Mouse (Mus musculus) left cerebral cortex, adult 2 months (tissue): Measurements from ENCODE around the gene Bnip1. TPM values are rescaled to one million over a fixed set of nuclear protein-coding genes. Genes with fewer than 3 reads are reported as not detected.

Source experiments
- DNase-seq, 2 experiments: peaks; one replicate each; pipeline ENCODE4 v3.0.0; 2021 to 2022; ENCODE audit warnings: low spot score in 2 of 2, mixed read lengths in 1 of 2; ENCODE audit errors: extremely low spot score in 1 of 2
- H3K27ac ChIP-seq: fragments of 200-600 bp; 2 replicates; pipeline ENCODE4 v1.8.1; 2022
- H3K4me3 ChIP-seq: fragments of 200-600 bp; 2 replicates; pipeline ENCODE4 v1.8.1; 2022
- CTCF ChIP-seq: fragments of 200-600 bp; IDR thresholded peaks from 2 replicates; pipeline ENCODE4 v1.8.1; 2022; ENCODE audit warnings: antibody characterized with exemption, mild to moderate bottlenecking, moderate library complexity
- intact Hi-C: fragments of 180-260 bp; cut with DNase I; formaldehyde crosslinking; loops from one replicate; pipeline ENCODE4 v1.15.1; 2025
- total RNA-seq, 2 experiments: library from RNA; stranded (reverse); gene quantifications; 2 replicates each; pipeline ENCODE4 v1.2.3; 2021

The Bnip1 gene
- total RNA-seq, 2 experiments from 2014 or later, result 32.6 to 34.6 TPM

GRCm38 (mm10) chr17:26795386-26795785 lies 14.5 kb downstream of the Bnip1 start:
- Histone ChIP-seq H3K4me3 (no peak overlapping the region), H3K27ac (no peak overlapping the region)
- no peak for TF ChIP-seq CTCF
- intact Hi-C loops, result loop anchor here (2.0 kb wide), 1 partner anchor 89 kb away; no protein-coding TSS in a partner anchor
- no peak for DNase-seq

GRCm38 (mm10) chr17:26797379-26798128 lies 16.7 kb downstream of the Bnip1 start:
- DNase-seq, result no peak
- TF ChIP-seq CTCF, result no peak
- intact Hi-C loops, result no loop called here
- no peak overlapping the region for H3K4me3 ChIP-seq
- no peak overlapping the region for H3K27ac ChIP-seq

- no peak overlapping the region for H3K4me3 ChIP-seq
- no peak overlapping the region for H3K27ac ChIP-seq
- intact Hi-C loops, result no loop called here
- no peak for TF ChIP-seq CTCF
- DNase-seq, result no peak
Measured at GRCm38 (mm10) chr17:26802886-26803285, 22.0 kb downstream of the Bnip1 start.

GRCm38 (mm10) chr17:26812607-26813006 lies 31.7 kb downstream of the Bnip1 start:
- no peak for DNase-seq
- Histone ChIP-seq H3K27ac (no peak overlapping the region), H3K4me3 (no peak overlapping the region)
- no peak for TF ChIP-seq CTCF
- intact Hi-C loops, result no loop called here

DNA sequence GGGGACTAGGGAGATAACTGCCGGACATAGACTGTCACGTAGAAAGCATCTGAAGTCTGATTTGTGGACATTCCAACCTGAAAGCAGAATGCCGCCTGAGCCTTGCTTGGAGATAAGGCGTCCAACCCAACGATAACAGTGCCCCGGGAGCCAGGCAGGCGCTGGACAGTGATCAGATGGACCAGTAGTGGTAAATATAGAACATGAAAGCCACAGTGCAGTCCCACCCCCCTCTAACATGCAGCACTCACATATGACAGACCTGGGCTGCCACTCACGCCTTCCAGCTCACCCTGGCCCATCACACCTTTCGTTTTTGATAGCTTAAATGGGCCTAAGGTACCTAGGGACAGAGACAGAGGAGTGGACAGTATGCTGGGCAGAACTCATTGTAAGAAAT lies 32.6 kb downstream of the Bnip1 start:
- intact Hi-C loops, result no loop called here
- no peak overlapping the region for H3K27ac ChIP-seq

GRCm38 (mm10) chr17:26816810-26817209 lies 35.9 kb downstream of the Bnip1 start:
- intact Hi-C loops, result loop anchor here (5.0 kb wide), 1 partner anchor 40 kb away; no protein-coding TSS in a partner anchor
- Histone ChIP-seq H3K27ac (no peak overlapping the region), H3K4me3 (no peak overlapping the region)
- no peak for TF ChIP-seq CTCF
- DNase-seq, result no peak

More for the DNA sequence above, 32.6 kb downstream of the Bnip1 start:
- H3K4me3 ChIP-seq, result no peak overlapping the region
- no peak for TF ChIP-seq CTCF
- DNase-seq, result no peak

- H3K27ac ChIP-seq, result no peak overlapping the region
- TF ChIP-seq CTCF, result no peak
- intact Hi-C loops, result loop anchor here (5.0 kb wide), 1 partner anchor 40 kb away; no protein-coding TSS in a partner anchor
- no peak for DNase-seq
- H3K4me3 ChIP-seq, result no peak overlapping the region
Measured at GRCm38 (mm10) chr17:26817776-26818175, 36.9 kb downstream of the Bnip1 start.

DNA sequence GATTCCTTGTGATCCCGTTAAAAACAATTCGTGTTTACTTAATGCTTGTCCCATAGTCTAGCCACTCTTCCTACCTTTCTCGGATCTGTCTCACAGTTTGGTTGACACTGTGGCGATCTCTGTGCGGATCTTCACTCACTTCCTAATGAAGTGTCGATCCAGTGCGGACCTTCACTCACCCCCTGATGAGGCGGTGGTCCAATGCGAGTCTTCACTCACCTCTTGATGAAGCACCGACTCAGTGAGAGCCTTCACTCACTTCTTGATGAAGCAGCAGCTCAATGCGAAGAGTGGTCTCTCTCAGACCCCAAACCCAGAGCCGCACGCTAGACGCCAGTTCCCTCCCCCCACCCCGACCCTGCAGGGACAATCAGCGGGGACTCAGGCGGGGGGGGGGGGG lies 45.3 kb downstream of the Bnip1 start:
- no peak overlapping the region for H3K27ac ChIP-seq
- no peak for DNase-seq
- no peak overlapping the region for H3K4me3 ChIP-seq
- intact Hi-C loops, result no loop called here
- TF ChIP-seq CTCF, result no peak

DNA sequence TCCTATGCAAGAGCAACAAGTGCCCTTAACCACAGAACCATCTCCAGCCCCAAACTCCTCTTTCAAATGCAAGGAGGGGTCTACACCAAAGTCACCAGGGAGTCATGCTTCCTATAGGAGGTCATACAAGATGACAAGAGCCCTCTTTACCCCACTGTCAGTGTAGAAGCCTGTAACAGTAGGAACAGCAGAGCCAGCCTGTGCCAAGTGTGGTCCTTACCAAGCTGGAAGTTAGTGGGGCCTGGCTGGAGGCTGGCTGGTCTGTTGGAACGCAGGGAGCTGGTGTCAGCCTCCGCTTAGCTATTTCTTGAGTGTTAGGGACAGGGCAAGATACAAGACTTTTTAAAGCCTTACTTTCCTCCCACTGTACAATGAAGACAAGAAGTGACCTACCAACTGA lies 52.9 kb downstream of the Bnip1 start:
- no peak for DNase-seq
- intact Hi-C loops, result loop anchor here (2.0 kb wide), 1 partner anchor 17 kb away; no protein-coding TSS in a partner anchor

GRCm38 (mm10) chr17:26834302-26834965 lies 53.6 kb downstream of the Bnip1 start:
- no peak for DNase-seq
- no peak overlapping the region for H3K4me3 ChIP-seq
- no peak overlapping the region for H3K27ac ChIP-seq
- intact Hi-C loops, result no loop called here
- no peak for TF ChIP-seq CTCF

More for the DNA sequence above, 52.9 kb downstream of the Bnip1 start:
- H3K27ac ChIP-seq, result no peak overlapping the region
- no peak for TF ChIP-seq CTCF
- H3K4me3 ChIP-seq, result no peak overlapping the region

GRCm38 (mm10) chr17:26834966-26835755 lies 54.3 kb downstream of the Bnip1 start:
- Histone ChIP-seq H3K27ac (no peak overlapping the region), H3K4me3 (no peak overlapping the region)
- intact Hi-C loops, result no loop called here
- DNase-seq, result no peak
- TF ChIP-seq CTCF, result no peak

- Histone ChIP-seq H3K27ac (no peak overlapping the region), H3K4me3 (no peak overlapping the region)
- intact Hi-C loops, result no loop called here
- no peak for DNase-seq
- no peak for TF ChIP-seq CTCF
Measured at GRCm38 (mm10) chr17:26835956-26836355, 55.1 kb downstream of the Bnip1 start.
